Mouse (Mus musculus) common myeloid progenitor, adult 5-6 weeks (primary cell): ENCODE measurements around the gene Gngt2. TPM values are rescaled to one million over a fixed set of nuclear protein-coding genes. Genes with fewer than 3 reads are reported as not detected.

Experiments used
- ATAC-seq: replicated peaks from 2 replicates; pipeline ENCODE4 v1.8.0; 2016; ENCODE audit warnings: low read depth, mild to moderate bottlenecking, moderate TSS enrichment, inconsistent platforms; ENCODE audit not compliant: poor library complexity, severe bottlenecking
- total RNA-seq: library from RNA; stranded (forward); fragments of 200-1000, 187-1606 nt; gene quantifications from 2 replicates; pipeline ENCODE4 v1.2.3, GENCODE M21; 2017

Gene Gngt2
- total RNA-seq, 1 experiment from 2014 or later, result 2.6 TPM

DNA sequence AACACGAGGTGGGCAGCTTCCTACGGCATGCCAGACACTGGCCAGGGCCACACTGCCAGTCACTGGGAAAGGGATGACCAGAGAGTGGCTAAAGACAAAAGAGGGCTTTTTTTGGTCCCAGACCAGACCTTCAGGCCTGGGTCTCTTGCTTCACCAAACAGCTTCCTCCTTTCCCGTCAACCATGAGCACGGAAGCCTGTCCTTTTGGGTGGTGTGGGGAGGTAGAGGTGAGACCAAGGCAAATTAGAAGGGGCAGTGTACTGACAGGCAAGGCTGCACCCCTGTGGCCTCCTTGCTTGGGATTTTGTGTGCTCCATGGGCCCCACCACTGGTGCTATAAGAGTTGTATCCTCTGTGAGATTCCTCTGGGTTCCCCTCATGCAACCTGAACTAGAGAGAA is 1.6 kb downstream of the Gngt2 start:
- no peak for ATAC-seq

DNA sequence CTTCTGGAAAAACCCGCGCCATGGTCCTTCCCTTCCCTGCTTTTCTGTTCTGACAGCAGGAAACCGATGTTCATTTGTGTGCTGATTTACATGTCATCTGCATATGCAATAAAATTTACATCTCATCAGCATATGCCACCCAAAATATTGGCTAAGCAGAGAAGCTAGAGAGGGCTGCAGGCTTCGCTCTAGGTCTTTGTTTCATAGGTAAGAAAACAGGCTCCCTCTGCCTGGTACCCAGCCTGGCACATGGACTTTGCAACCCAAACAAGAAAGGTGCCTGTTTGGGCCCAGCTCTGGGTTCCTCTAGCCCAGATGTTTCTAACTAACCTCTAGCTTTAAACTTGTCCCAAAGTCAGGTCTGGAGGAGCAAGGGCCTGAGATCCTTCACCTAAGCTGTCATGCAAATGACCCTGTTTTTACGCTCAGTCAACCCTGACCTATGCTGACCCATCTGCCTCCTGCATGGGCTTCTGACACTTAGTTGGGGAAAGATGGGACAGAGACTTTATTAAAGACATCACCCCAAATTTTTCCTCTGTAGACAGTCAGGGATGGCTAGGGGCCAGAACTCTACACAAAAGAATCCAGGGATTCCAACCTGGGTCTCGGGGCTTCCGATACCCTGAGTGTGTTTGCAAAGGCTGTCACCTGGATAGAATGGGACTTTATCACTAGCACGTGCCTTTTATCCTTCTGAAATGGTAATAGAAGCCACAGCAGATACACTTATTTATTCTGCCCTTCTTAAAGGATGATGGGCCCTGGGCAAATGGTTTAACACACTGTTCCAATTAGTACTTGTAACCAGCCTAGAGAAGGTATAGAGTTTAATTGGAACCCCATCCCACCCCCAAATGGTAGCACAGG is 2.2 kb downstream of the Gngt2 start:
- no peak for ATAC-seq

DNA sequence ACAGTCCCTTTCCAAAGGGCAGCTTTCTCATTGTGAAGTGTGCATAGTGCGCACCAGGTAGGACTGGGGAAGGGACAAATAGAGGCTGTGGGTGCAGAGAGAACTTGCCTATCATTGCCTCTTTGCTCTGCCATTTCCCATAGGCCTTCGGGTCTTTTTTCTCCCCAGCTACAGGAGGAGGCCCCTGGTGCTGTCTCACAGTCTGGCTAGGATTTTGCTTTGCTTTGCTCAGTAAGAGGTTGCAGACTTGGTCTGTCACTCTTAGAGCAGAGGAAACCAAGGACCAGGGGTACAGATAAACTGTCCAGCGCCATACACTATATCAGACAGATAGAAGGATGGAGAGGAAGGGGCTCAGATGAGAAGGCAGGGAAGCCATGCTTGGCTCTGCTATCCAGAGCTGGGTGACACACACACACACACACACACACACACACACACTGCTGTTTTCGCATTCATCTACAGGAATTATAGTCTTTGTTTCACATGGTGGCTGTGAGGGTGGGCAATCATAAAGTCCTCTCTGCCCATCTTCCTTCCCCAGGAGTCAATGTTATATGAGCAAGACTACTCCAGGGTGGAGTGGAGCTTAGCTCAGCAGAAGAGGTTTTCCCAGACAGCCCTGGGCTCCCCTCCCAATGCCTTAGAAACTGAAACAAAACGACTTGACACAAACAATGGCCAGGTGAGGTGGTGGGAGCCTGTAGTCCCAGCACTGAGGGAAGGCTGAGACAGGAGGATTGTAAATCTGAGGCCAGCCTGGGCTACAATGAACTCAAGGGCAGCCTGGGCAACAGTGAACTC is 3.9 kb downstream of the Gngt2 start:
- no peak for ATAC-seq

DNA sequence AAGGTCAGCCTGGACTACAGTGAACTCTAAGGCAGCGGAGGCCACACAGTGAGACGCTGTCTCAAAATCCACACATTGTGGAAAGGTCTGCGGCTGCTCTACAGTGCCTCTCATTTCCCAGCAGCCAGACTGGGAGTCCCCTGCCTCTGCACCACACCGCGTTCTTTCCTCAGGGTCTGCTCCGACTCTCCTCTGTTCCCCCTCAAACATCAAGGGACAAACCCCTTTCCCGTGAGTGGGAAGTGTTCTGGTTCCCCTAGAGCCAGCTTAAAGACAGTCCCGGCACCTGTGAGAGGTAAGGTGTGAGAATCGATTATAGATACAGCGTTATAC is 4.4 kb downstream of the Gngt2 start:
- ATAC-seq, result no peak

DNA sequence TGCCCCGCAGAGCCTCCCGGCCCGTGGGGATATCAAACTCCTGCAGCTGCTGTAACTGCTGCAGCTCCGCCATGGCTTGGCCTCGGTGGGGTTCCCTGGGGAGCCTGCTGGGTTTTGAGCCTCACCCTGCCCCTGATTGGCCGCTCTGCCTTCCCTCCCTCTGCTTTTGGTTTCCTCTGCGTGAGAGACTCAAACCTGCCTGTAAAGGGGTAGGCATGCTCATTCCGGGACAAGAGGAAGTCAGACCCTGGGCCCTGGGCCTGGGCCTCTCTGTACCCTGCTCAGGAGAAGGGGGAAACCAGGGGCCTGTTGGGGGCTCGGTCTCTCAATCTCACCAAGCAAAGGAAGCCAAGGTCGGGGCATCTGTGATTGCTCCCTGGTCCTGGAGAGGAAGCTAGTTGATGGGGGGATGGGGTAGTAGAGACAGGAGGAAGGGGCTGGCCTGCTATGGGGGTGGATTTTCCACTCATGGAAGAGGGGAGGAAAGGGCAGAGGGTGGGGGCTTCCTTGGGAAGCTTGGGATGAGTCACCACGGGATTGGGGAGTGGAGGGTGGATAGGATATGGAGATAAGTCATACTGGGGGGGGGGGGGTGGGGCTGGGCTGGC is 5.2 kb downstream of the Gngt2 start, which contains the start of gene Abi3:
TSS of gene Abi3 (minus strand) at position 403 of the 608 bp plus-strand sequence.
- peak; percentile 65 for ATAC-seq

DNA sequence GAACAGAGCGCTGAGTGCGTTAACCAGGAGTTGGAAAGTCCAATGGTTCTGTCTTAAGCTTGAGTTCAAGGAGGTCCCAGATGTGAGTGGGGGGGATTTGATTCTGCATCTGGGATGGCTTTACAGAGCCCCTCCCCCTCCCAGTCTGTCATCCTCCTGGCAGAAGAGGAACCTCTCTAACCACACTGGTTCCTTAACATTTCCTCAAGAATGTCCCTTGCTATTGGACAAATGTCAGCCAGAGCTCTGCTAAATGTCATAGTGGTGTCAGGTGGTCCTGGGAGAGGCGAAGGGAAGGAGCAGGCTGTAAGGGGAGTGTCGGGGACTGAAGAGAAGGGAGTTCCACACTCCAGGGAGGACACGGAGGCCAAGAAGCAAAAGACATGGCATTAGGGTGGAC is 5.9 kb downstream of the Gngt2 start:
- ATAC-seq, result peak; percentile 50

DNA sequence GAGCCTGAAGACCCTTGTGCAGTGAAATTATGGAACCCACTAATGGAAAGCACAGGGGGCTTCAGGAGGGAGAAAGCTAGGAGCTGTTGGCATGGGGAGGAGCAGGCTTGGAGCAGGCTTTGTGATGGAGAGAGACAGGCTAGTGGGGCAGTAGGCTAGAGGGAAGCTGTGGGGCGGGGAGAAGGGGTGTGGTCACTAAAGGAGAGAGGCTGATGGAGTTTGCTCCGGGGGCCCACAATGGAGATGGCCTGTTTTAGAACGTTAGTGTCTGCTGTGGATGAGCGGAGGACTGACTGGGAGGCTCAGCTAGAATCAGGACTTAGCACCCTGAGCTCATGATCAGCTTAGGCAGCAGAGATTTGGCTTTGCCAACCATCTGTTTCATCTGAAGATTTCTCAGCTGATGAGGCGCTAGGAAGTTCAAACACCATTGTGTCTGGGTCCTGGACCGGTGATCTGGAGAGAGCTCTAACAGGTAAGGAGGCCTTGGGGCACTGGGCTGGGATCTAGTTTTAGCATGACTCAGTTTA is 6.5 kb downstream of the Gngt2 start:
- no peak for ATAC-seq

DNA sequence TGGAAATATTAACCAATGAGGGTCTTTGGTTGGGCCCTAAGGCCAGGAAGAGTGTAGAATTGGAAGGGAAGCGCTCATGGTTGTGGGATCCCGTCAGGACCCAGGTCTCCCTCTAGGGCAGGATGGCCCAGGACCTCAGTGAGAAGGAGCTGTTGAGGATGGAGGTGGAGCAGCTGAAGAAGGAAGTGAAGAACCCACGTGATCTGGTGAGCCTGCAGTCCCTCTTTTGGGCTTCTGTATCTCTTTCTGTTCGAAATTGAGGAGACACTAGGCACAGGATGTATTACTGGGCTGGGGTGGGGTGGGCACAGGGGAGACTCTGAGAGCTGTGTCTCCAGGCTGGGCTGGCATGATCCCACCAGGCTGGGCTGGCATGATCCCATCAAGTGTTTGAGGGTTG is 7.9 kb downstream of the Gngt2 start:
- ATAC-seq, result no peak

DNA sequence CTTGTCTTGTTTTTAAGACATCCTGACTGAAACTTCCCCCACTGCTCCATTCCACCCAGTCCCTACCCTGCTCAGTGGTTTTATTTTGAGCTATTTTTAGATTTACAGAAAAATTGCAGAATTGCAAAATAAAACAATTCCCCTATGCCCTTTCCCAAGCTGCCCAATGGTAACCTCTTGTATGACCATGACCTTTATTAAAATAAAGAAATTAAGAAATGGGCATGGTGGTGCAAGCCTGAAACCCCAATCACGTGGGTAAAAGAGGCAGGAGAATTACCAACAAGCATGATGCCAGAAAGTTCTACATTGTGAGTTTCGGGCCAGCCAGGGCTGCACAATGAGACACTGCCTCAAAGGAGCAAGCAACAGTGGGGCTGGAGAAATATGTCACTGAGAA is 13.9 kb downstream of the Gngt2 start:
- ATAC-seq, result no peak

DNA sequence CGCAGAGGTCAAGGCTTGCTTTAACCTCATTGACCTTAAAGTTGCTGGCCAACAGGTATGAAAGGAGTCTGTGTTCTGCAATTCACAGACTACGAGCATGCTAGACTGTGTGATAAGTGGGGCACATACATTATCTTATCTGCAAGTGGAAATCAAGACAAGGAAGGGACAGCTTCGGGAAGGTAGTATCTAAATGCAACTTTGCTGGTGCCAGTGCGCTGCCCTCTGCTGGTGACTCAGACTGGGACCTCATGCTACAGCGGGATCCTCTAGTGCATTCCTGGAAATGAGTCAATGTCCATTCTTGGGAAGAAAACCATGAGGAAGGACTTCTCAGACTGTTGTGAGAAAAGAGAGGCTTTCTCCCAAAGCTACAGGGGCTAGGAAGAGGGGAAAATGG is 16.7 kb downstream of the Gngt2 start:
- ATAC-seq, result no peak; the same call in 1 of the 2 replicates

DNA sequence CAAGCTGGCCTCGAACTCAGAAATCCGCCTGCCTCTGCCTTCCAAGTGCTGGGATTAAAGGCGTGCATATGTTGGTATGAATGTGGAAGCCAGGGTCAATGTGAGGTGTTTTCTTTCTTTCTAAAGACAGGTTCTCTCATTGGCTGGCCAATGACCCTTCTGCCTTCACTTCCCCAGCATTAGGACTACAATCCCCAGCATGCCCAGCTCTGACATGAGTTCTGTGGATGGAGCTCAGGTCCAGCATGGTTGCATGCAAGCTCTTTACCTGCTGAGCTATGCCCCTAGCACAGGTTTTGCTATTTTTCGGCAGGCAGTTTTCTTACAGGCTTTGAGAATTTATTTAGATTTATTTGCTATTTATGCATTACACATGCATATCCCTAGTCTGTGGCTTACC is 20.3 kb downstream of the Gngt2 start:
- ATAC-seq, result no peak

DNA sequence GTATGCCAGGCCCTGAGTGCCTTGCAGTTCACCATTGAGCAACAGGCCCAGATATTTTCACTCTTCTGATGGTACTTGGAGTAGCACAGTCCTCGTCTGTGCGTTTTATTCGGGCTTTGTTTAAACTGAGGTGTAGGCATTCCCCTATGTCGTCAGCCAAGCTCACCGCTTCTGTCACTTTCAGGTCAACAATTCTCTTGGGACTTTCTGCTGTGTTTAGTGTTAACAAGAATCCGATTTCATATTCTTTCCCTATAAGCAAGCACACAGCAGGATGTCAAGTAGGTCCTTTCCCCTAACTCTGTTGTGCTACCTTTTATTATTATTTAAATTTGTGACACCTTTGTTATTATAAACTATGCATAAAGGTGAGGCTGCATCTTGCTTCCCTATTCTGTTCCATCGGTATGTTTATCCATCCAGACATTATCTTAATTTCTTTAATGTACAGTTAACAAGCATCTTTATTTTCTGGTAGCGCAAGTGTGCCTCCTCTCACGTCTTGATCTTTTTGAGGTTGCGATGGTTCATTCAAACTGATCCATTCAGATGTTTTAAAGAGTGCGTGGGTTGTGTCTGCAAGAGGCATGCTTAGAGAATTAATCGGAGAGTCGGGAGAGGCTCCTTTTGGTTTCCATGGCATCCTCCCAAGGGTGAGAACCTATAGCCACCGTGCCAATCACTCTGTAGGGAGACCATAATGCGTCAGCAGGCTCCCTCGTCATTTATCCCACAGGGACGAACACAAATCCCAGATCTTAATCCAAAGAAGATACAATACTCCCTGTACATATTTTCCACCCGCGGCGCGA is 20.9 kb downstream of the Gngt2 start:
- ATAC-seq, result no peak

DNA sequence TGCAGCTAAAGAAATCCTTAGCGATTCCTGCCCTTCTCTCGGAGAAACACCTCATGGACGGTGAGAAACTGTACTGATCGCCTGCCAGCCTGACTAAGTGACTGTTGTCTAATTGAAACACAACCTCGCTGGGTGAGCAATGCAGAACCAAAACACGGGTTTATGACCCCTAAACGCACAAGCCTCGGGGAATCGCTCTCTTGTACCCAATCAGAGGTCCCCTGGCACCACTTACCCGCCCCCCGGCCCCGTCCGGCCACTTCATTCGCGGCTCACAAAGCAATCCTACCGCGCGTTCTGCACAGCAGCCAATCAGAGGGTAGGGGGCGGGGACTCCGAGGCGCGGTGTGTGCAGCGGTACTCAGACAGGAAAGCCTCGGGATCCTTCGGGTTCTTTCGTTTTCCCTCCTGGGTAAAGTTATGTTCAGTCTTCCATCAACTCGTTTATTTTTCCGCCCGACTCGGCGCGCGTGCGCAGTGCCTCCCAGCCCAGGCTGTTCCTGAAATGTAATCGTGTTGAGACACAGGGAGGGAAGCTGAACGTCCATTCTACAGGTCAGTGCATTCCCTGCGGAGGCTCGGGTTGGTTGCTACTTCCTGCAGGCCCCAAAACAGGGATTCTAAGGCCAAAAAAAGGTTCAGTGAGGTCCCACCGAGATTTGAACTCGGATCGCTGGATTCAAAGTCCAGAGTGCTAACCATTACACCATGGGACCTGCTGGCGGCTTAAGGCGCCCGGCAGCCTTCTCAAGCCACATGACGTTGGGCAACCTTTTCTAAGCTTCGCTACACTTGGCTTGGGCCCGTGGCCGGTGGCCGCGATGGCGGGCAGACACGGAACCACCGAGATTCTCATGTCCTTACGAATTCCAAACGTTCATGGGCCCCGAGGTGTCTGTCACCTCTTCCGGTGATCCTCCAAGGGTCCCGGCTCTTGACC is 21.8 kb downstream of the Gngt2 start:
- ATAC-seq, result peak; percentile 91

DNA sequence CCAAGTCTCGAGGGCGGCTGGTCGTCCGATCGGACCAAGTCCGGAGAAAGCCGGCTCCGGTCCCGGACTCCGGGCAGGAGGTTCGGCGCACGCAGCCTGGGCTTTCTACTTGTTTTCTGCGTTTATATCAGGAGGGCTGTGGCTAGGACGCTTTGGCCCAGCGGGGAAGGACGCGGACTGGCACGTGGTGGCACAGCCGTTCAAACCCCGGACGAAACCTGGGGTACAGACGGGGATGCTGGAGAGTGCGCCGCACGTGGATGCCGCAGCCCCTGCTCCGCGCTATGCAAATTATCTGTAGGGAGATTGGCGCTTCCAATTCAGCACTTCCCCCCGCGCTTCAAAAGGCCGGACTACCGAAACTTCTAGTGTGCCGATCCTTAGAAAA is 22.4 kb downstream of the Gngt2 start:
- peak; percentile 45 for ATAC-seq

DNA sequence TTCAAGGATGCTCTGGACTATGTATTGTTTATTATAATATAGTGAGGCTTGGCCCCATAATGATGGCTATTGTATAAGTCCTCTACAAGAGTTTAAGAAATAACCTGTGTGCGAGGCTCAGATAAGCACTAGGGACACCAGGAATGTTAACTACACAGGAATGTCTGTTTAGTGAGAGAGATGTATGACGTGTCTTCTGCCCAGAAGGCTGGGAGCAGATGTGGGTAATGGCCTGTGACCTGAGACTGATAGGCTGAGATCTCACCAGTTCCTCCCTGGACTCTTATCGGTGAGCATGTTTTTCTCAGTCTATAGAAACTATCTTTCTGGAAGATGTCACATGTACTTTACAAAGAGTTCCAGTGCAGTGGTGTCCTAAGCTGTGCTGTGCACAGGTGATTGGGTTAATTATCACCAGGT is 23.1 kb downstream of the Gngt2 start:
- ATAC-seq, result 0 out of 2 replicates have a peak, but pooled peaks have one; percentile 13

DNA sequence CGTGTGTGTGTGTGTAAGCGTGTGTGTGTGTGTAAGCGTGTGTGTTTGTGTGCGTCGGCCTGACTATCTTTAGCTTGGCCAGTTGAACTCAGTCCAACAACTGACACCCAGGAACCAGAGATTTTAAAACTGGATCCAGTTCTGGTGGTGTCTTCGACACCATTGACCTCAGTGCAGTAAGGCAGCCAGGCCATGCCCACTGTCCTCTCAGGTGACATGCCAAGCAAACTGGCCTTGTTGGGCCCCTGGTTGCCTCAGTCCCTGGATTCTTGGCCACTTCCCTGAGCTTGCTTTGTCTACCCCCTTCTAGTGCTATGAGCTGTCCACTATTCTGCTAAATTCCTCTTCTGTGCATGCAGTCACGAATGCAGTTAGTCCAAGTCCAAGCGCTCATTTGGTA is 24.4 kb downstream of the Gngt2 start:
- no peak for ATAC-seq

DNA sequence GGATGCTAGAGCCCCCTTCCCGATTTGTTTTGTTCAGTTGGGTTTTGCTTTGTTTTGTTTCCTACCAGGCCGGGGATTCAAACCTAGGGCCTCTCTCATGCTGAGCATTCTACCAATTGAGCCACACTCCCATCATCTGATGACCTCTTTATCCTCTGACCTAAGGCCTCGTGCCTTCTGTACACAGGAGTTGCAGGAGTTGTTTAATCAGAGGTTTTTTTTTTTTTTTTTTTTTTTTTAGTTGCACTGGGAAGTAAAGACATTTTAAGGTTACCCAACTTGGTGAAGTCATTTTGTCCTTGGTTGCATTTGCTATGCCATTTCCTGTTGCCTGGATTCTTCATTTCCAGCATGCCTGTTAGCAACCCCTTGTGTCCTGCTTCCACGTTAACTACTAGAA is 32.4 kb downstream of the Gngt2 start:
- no peak for ATAC-seq

DNA sequence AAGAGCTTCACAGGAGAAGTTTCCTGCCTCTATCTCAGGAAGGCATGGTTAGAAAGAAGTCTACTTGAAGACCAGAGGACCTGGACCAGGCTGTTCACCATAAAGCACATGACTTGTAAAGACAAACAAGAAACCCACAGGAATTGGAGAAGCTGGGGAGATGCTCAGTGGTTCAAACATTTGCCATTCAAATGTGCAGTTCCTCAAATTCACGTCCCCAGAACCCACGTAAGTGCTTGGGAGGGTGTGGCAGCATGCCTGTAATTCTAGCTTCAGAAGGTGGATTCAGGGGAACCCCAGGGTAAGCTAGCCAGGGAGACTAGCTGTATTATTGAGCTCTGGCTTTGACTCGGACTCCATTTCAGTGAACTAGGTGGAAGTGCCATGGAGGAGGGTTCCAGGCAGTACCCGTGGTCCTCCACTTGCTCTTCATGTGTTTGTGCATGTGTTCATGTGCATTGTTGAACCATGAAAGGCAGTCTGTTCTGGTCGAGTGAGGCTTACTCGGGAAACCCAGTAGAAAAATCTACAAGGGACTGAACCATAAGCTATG is 33.0 kb downstream of the Gngt2 start:
- peak; percentile 32; the same call in 1 of the 2 replicates for ATAC-seq
